Mouse (Mus musculus): ENCODE measurements around the gene Adgrv1.

The Adgrv1 gene

DNA sequence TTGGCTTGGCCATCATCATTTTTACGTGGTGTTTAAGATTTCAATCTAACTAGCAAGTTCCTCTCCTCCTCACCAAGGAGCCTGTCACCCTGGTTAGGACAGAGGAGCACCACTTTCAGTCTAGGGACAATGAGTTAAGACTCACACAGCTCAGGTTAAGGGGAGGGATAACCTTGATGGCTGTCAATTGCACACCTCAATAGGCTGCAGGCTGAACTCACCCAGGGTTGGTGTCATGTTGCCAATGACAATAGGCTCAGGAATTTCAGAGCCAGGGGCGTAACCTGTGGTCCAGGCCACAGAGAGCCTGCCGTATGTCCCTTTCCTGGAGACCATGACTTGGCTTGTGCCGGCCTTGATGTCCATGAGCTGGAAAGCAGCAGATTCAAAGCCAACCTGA, 209.0 kb downstream of the Adgrv1 start:
- DNase-seq (ENCODE audit: low read depth, low spot score), result no peak

DNA sequence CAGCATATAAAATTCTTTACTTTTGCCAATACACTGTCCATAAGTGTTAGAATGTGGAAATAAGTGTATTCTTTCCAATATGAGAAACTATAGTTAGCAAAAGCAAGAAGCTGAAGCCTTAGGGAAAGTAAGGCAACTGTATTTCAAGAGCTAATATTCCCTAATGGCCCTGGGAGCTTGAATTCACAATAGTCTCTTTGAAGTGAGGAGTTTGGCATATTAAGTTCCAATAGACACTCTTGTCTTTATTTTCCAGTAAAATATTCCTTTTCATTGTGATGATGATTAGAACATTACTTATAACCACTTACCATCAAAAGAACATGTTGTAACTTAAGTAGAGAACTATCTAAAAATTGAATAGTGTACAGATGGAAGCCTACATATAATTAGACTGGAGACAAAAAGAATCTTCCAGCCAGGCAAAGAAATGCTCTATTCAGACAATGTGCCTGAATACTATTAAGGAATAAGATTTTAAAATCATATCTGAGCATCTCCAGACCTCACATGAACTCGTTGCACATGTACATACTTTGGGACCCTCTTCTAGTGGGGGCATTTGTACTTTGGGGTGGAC, 225.0 kb downstream of the Adgrv1 start:
- DNase-seq (ENCODE audit: low read depth, low spot score), result peak; percentile 14

DNA sequence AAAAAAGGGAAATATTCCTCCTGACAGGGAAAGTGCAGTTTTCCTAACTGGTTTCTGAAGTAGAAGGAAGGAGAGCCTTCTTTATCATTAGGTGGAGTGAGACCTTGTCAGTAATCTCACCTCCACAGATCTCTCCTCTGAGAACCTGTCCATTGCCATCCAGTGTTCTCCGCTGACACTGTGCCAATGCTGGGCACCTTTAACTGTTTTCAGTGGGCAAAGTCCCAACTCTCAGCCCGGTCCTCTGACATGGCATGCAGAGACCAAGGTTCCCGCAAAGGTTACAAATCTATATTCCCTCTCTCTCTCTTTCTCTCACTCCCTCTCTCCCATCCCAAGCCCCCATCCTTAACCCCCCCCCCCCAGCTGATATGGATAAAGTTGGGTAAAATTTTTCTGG, 230.1 kb downstream of the Adgrv1 start:
- DNase-seq (ENCODE audit: low read depth, low spot score), result no peak

DNA sequence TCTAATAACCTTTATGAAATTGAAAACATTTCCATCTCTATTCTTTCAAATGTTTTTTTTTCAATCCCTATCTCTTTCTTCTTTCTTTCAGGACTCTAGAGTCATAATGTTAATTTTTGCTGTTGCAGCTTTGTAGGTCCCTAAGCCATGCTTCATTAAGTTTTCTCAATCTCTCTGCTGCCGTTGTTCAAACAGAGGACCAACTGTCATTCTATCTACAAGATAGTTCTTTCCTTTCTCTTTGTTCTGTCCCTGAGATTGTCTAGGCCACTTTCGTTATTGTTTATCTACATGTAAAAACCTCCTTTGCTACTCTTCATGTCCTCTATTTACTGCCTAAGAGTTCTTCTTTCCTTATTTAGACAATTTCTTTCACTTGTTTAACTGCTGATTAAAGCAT, 230.8 kb downstream of the Adgrv1 start:
- no peak for DNase-seq (ENCODE audit: low read depth, low spot score)

DNA sequence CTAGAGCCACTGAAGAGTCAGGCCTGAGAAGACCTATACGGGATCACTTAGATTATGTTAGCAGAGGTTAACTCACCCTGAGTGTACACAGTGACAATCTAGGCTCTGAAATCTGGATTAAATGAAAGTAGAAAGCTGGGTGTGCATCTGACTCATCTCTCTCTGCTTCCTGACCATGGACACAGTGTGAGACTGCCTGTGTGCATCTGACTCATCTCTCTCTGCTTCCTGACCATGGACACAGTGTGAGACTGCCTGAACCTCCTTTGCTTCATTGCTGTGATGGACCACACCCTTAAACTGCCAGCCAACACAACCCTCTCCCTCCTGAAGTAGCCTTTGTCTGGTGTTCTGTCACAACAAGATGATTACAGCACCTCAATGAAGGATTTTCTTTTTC, 231.2 kb downstream of the Adgrv1 start:
- peak; percentile 29 for DNase-seq (ENCODE audit: low read depth, low spot score)

DNA sequence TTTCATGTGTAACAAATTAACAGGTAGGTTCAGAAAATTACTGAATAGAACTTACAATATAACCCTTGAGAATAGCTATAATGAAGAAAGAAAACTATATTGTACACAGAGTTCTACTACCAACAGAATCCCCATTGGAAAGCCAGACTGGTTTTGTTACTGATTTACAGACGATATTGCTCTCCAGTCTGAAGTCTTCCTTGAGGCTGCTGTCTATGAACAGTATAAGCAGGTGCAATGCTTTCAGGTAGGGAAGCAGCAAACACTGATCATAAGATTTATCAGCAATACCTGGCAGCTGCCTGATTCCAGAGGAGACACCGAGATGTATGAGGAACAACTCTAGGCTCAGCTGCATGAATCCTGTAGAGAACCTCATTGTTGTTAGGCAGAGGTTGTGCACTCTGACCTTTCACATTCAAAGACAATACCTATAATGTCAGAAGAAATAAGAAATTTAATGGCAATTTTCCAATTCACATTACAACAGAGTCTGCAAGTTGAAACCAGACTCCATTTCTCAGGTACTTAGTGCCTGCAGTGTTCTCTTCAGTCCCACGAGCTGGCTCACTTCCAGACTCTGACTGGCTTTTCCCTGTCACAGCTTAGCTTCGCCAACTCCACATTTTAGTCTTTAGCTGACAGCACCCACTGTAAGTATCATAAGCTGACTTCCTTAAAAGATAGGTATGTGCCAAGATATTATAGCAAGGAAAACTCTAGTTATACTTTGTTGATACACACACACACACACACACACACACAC, 247.2 kb downstream of the Adgrv1 start:
- DNase-seq (ENCODE audit: low read depth, low spot score), result peak; percentile 82

DNA sequence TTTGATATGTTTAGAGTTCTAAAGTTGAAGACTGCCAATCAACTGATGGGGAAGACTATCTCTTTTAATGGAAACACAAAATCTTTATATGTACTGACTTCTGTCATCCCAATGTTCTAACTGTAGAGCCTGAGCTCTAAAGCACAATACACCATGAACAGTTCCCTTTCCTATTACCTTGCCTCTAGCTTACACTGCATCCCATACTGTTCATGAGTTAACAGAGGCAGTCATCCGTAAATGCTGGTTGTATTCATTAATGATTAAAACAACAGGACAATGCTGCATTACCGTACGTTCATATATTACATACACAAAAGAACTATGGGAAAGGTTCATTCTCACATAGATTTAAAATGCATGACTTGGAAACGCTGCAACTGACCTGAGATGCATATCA, 251.1 kb downstream of the Adgrv1 start:
- no peak for DNase-seq (ENCODE audit: low read depth, low spot score)

DNA sequence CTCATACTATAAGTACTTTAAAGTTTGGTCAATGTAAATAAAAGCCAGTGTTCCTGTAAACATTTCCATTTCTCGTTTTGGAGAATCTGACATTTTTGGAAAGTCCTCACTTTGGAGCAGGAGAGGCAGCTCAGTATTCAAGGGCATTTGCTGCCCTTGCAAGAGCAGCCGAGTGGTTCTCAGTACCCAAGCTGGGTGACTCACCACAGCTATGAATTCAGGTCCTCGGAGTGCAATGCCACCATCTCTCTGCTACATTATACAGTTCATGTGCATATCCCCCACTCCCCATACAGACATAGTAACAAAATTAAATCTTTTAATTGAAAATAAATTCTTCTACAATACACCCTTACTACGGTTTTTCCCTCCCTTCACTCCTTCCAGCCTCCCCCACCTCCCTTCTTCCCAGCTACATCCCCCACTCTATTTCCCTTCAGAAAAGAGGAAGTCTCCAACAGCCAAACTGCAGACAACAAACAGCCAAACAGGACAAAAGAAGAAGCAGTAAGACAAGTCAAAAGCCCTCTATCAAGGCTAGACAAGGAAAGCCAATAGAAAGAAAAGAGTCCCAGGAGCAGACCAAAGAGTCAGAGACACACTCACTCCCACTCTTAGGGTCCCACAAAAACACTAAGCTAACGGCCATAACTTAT, 262.0 kb downstream of the Adgrv1 start:
- DNase-seq (ENCODE audit: low read depth, low spot score), result no peak

DNA sequence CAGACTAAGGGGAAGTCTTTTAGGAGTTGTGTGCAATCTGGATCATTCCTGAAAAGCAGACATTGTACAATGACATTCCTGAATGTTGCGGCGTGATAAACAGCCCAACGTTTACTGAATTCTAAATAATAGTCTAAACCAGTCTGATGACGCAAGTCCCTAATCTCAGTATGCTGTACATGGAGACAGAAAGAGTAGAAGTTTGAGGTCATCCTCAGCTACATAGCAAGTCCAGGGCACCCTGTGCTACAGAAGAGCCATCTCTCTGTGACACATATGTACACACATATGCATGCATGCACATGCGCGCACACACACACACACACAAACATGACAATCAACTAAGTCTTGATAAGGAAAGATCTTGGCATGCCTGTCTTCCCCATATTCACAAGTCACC, 262.8 kb downstream of the Adgrv1 start:
- DNase-seq (ENCODE audit: low read depth, low spot score), result no peak

DNA sequence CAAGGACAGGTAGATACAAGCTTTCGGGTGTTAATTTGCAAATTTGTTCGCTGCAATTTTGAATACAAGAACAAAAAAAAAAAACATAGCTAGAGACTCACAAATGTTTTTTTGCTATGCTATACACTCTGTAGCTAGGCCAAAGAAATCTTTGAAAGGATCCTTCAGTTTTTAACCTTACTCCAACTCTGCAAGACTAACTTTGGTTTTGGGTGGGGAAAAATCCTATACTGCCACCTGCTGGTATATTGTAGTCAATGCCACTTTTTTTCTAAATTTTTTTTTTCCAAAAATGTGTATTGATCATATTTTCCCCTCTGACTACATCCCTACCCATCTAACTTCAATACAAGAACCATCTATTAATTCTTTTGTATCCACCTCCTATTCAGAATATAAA, 263.4 kb downstream of the Adgrv1 start:
- peak; percentile 27 for DNase-seq (ENCODE audit: low read depth, low spot score)

DNA sequence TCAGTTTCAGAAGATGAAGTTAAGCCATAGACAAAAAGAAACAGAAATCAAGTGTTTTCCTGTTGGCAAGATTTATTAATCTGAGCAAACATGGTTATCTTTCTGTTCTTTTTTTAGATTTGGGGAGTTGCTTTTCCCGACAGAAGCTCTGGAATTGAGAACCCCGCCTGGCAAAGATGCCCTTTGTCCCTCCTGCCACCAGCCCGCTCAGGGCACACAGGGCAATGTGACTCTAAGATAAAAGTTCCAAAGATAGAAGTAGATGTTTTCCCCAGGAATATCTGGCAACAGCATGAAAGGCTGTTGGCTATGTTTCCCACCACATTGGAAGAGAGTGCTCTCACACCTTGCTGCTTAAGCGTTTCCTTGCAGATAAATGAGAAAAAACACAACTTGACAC, 264.0 kb downstream of the Adgrv1 start:
- no peak for DNase-seq (ENCODE audit: low read depth, low spot score)

DNA sequence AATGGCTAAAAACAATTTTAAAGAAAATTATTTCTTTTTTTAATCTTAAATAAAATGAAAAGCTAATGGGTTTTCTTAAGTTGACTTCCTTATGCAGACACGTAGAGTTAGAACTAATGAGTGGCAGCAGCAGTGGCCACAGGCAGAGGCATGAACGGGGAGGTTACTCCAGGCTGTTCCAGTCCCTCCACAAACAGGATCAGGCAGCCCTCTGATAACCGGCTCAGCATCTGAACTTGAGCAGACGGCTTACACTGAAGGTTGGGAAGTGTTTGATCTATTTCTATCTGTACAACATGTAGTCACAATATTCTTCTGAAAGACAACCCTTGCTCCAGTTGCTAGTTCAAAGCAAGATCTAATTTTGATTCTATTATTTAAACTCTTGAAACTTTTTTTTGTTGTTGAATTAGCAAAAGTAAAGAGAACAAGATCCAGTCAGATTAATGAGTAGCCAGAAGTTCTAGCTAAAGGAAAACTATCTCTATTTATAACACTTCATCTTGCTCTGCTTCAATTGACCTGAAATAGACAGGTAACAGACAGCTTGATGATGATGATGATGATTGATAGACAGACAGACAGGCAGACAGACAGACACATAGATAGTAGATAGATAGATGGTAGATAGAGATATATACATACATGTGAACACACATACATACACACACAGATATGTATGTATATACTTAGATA, 265.1 kb downstream of the Adgrv1 start:
- DNase-seq (ENCODE audit: low read depth, low spot score), result no peak

DNA sequence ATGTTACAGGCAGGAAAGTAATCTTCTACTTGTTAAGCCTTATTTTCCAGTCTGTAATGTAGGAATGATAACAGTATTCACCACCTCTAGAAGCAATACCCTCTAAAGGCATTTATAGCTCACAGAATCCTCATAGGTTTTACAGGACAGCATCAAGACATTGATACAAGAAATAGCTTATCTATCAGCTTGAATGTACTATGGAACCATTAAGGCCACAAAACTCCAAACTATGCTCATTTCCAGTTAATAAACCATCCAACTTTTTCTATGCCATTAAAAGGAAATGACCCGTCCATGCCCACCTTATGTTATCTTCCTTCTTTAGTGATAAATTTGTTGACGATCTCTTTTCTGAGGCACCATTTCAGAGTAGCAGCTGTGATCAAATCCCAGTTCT, 272.6 kb downstream of the Adgrv1 start:
- no peak for DNase-seq (ENCODE audit: low read depth, low spot score)

DNA sequence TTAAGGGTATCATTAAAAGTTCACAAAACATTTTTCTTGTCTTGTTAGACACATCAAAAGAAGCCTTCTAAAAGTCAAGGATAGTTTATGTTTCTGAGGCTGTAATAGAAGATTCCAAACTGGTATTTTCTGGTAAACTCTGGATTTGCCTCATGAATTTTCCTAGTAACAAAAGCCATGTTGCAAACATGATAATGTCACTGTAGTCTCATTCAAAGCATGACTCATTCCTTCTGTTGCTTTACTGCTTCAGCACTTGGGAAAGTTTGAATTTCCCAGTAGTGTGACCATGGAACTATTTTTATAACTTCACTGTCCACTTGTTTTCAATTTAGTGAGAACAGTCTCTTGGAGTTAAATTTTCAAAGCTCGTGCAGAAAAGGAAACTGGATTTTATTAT, 274.2 kb downstream of the Adgrv1 start:
- DNase-seq (ENCODE audit: low read depth, low spot score), result peak; percentile 51

DNA sequence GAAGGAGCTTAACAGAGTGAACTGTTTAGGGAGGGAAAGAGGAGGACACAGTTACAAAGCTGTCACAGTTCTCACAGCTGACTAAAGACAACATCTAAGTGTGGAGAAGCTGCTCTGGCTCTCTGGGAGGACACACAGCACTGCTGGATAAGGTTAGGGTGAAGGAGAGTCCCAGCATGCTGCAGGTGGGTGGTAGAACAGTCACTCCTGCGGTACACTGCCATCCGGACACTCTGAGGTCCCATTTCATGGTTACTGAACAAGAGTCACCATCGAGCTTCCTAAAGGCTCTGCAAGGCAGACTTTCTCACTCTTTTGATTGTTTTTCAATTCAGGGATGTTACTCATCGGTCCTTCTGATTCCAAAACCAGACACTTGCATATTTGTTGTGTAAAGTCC, 274.6 kb downstream of the Adgrv1 start:
- DNase-seq (ENCODE audit: low read depth, low spot score), result no peak

DNA sequence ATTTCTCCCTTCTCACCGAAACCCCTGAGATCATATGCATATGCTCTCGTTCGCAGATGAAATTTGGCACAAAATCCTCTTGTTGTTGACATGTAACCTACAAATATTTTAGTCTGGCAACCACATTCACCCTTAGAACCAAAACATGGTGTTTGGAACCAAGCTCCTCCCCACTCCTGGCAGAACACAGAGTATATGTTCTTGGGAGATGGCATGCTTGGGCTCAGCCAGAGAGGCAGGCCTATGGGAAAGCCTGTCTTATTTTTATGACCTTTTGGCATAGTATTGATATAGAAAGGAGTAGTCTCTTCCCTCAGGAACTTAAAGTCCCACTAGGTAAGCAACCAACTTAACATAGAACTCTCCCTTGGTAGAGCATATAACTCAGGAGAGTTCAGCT, 275.7 kb downstream of the Adgrv1 start:
- DNase-seq (ENCODE audit: low read depth, low spot score), result no peak

DNA sequence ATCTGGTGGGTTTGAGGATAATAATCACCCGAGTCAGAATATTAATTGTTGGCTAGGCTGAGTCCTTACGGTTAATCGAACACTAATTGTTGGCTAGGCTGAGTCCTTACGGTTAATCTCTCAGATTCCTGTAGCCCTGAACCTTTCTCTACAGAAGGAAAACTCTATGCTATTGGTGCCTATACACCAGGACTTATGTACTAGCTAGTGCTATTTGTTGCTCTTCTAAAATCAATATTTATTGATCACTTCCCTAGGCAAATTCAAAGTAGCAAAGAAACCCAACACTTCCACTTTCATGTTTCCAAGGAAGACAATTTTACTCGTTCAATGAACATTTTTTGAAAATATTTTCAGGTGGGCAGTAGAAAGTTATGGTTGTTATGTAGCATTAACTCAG, 278.4 kb downstream of the Adgrv1 start:
- no peak for DNase-seq (ENCODE audit: low read depth, low spot score)

DNA sequence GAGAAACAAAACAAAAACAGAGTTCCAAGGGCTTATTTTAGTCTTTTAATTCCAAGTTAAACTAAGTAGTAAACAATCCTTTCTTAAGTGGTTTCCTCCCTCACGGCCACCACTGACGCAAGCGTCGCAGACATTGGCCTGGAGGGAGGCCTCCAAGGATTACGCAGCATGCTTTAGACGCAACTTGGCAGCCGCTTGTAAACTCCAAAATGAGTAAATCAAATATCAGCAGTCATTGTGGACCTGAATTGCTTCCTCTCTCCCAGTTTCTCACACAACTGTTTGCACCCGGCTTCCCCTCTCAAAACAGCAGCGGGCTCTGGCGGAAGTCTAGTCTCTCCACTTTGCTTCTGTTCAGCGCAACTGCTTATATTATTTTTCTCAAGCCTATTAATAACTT, 280.7 kb downstream of the Adgrv1 start:
- no peak for DNase-seq (ENCODE audit: low read depth, low spot score)

DNA sequence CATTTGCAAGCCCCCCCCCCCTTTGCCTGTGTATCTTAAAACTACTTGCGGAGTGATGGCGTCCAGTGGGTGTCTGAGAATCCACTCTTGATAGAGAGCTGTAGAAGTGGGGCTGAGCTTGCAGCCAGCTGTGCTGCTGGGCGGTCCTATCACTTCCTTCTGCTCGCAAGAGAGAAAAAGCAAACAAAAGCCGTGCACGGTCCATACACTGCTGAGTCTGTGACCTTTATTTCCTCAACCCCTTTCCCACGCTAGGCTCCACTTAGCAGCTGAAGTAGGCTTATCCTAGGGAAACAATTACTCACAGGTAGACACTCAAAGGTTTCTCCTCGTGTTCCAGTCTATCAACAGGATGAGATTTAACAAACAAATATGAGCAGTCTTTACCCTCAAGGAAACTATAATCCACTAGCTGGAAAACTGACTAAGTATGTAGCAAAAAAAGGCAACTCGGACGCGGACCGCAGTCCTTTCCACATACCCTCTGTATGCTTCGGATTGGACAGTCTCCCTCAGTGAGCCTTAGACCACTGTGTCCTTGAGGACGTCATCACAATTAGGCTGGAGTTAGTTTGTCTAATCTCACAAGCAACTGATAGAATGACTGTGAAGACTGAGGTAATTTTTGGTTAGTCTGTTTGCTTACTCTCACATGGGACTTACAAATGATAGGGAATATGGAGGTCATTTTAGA, 281.3 kb downstream of the Adgrv1 start:
- no peak for DNase-seq (ENCODE audit: low read depth, low spot score)

DNA sequence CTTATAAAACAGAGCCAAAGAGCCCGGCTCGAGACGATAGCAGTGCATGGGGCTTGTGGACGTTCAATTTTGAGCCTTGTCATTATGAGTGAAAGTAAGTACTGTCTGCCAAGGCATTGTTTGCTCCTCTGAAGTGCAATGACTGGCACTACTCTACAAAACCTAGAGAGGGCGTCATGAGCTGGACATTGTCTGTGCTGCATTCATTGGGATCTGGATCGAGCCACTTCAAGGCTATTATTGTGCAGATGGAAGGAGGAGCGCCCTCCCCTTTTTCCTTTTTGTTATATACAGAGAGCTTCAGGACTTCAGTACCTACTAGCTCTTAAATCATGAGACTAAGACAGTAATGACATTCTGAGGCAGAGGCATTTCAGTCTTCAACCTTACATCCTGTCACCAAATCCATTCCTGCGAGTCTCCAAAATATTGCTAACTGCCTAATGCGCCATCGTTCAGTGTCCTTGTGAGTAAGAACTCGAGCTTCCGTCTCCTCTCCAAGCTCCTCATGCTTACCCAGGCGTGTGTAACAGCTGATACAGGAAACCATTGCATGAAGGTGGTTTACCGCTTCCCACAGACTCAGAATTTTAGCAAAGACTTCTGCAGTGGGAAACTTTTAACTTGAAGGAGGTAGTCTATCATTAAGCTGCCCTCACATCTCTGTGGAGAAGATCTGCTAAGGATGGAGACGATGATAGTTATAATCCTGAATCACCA, 285.5 kb downstream of the Adgrv1 start:
- DNase-seq (ENCODE audit: low read depth, low spot score), result no peak

DNA sequence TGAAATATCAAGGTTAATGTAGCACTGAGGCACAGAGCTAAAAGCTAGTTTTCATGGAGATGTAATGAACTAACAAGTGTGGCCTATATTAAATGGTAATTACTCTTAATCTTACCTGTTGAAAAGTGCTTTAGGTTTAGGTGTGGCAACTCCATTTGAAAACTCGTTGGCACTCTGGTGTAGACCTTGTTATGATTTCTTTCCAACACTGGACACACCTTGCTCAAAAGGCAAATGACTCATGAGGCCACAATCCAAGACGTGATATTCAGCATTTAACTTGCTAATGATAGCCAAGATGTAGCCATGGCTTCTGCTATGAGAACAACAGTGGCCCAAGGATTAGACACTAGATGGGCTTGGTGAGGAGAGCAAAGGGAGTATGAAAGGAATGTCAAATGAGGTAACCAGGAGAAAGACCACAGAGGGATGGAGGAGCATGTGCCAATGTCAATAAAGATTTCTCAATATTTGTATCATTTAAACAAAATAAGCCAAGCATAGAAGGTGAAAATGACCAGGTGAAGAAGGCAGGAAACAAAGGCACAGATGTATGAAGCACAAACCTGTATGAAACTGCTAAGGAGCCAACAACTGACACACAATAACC, 289.9 kb downstream of the Adgrv1 start:
- no peak for DNase-seq (ENCODE audit: low read depth, low spot score)
